Mouse (Mus musculus): ENCODE results near the gene Ackr2.

GRCm38 (mm10) chr9:121895392-121895993, 2.7 kb upstream of the Ackr2 start:
- TF ChIP-seq CTCF (IDR thresholded peaks at IDR 0.05; ENCODE audit: borderline replicate concordance, insufficient read depth, low read length) (no peak), POLR2A (IDR thresholded peaks at IDR 0.05; ENCODE audit: low read depth, low read length) (no peak)

Data from embryonic fibroblast, embryonic 13.5 days (primary cell).